Mouse (Mus musculus) limb, embryonic 14.5 days (tissue): Measurements from ENCODE around the gene Trpm8. TPM values are rescaled to one million over a fixed set of nuclear protein-coding genes. Genes with fewer than 3 reads are reported as not detected.

Experiments used
- ATAC-seq: fragments of 200-750 bp; cut with Nextera tagmentation; 2 replicates; pipeline ENCODE4 v1.8.0; 2017; ENCODE audit warnings: low read depth, moderate number of reproducible peaks, moderate TSS enrichment; ENCODE audit not compliant: low FRiP score
- DNase-seq: peaks from one replicate; pipeline ENCODE4 v3.0.0-alpha.2; 2015; ENCODE audit warnings: low spot score
- H3K27ac ChIP-seq: fragments of 300-500 bp; sonication (generic); replicated peaks from 2 replicates; pipeline ENCODE4 v1.5.1; 2014; ENCODE audit warnings: low read depth, mild to moderate bottlenecking, low read length, moderate library complexity, mixed read lengths
- H3K27me3 ChIP-seq: fragments of 300-500 bp; sonication (generic); 2 replicates; pipeline ENCODE4 v1.6.1; 2014; ENCODE audit warnings: low read length, mixed read lengths; ENCODE audit not compliant: control insufficient read depth, insufficient read depth
- H3K36me3 ChIP-seq: fragments of 300-500 bp; sonication (generic); 2 replicates; pipeline ENCODE4 v1.6.1; 2014; ENCODE audit warnings: mild to moderate bottlenecking, low read length, moderate library complexity, mixed read lengths; ENCODE audit not compliant: control insufficient read depth, insufficient read depth
- H3K4me1 ChIP-seq: fragments of 300-500 bp; sonication (generic); 2 replicates; pipeline ENCODE4 v1.6.1; 2014; ENCODE audit warnings: antibody characterized with exemption, low read length, mixed read lengths; ENCODE audit not compliant: control insufficient read depth, insufficient read depth
- H3K4me2 ChIP-seq: fragments of 300-500 bp; sonication (generic); replicated peaks from 2 replicates; pipeline ENCODE4 v1.6.1; 2014; ENCODE audit warnings: low read depth, mild to moderate bottlenecking, low read length, moderate library complexity; ENCODE audit not compliant: severe bottlenecking
- H3K4me3 ChIP-seq: fragments of 300-500 bp; sonication (generic); replicated peaks from 2 replicates; pipeline ENCODE4 v1.5.1; 2014; ENCODE audit warnings: low read length
- H3K9ac ChIP-seq: fragments of 300-500 bp; sonication (generic); 2 replicates; pipeline ENCODE4 v1.6.1; 2014; ENCODE audit warnings: mild to moderate bottlenecking, low read depth, low read length, moderate library complexity; ENCODE audit not compliant: severe bottlenecking
- H3K9me3 ChIP-seq: fragments of 300-500 bp; sonication (generic); 2 replicates; pipeline ENCODE4 v1.6.1; 2016; ENCODE audit warnings: low read length; ENCODE audit not compliant: control insufficient read depth
- POLR2A ChIP-seq: fragments of 200-500 bp; IDR thresholded peaks from 2 replicates; pipeline ENCODE4 v1.8.0; 2012; ENCODE audit warnings: inconsistent platforms, mild to moderate bottlenecking, moderate library complexity, borderline replicate concordance; ENCODE audit not compliant: insufficient read depth, insufficient read length; ENCODE audit errors: extremely low read depth
- WGBS: fragments of 180-500 bp; shearing (Covaris S2); extraction: QIAGEN DNeasy Blood & Tissue Kit; methylation state at CpG from one replicate; pipeline ENCODE4 v1.1.7; 2014; 5-methylcytosine and 5-hydroxymethylcytosine counted together
- polyA plus RNA-seq, 2 experiments: library from polyadenylated mRNA; depleted of rRNA in 1 of 2; stranded (reverse) in 1 of 2; unstranded in 1 of 2; fragments of >200 nt; fragmentation: Nextera tagmentation in 1 of 2; extraction: Ambion mirVana in 1 of 2; gene quantifications; 2 replicates each; pipeline versions ENCODE4 v1.2.1 to v1.2.3; 2012 to 2014

Gene Trpm8
- polyA plus RNA-seq, 2 experiments: not detected

DNA sequence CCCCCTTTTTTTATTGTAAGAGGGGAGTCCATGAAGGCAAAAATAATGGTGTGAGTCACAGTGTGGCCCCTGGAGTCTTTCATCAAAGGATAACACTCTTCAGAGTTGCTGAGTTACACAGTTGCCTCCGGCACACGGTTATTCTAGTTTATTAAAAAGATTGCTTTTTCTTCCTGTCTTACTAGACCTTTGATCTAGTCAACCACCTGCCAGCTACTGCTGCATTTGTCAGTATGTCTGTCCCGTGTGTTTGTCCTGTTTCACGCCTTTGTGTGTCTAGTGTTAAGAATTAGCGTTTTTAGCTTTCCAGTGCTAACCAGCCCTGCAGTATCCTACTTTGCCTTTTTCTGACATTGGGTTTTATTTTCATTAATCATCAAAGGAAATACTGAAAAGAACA, 8.2 kb downstream of the Trpm8 start:
- Histone ChIP-seq H3K9ac (no peak overlapping the region), H3K9me3 (peaks cover 66% of the 10 kb centered on the region), H3K4me3 (no peak overlapping the region), H3K27ac (no peak overlapping the region), H3K27me3 (no peaks in the 10 kb centered on the region), H3K36me3 (no peaks in the 10 kb centered on the region), H3K4me2 (no peak overlapping the region), H3K4me1 (no peaks in the 10 kb centered on the region)
- no peak for DNase-seq
- ATAC-seq: no peak
- no peak for TF ChIP-seq POLR2A
- 69% methylated on average over 5 of the region's 5 CpGs for WGBS

DNA sequence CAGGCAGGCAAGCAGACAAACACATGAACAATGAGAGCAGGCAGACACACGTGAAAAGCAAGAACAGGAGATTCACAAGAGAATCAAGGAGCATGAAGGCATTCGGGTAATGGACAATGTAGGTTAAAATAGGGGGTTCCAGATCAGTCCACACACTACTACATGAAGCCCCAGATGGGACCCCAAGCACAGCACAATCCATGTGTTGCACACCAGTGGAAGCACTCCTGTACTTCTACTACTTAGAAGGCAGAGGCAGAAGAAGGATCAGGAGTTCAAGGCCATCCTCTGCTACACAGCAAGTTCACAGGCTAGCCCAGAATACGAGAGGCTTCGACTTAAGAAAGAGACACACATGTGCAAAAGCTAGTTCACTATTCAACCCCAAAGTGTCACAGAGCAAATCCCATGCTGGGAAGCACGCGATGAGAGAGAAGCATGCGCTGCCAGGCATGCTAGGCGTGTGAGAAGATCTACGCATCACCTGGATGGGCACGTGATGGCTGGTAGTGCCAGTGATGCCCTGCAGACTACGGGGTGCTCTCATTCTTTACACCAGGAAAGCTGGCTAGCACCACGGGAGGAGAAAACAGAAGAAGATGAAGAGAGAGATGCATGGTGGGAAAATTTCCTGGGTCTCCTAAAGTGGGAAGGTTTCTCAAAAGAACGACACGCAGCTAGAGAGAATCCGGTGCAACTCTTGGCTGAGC, 8.8 kb downstream of the Trpm8 start:
- ATAC-seq (no peak), DNase-seq (no peak)
- 82% methylated on average over 15 of the region's 15 CpGs for WGBS
- peaks cover 69% of the 10 kb centered on the region for H3K9me3 ChIP-seq
- H3K4me2 ChIP-seq: no peak overlapping the region
- no peak overlapping the region for H3K4me3 ChIP-seq
- TF ChIP-seq POLR2A: no peak
- no peak overlapping the region for H3K9ac ChIP-seq
- no peaks in the 10 kb centered on the region for H3K36me3 ChIP-seq
- no peaks in the 10 kb centered on the region for H3K4me1 ChIP-seq
- no peak overlapping the region for H3K27ac ChIP-seq
- H3K27me3 ChIP-seq: no peaks in the 10 kb centered on the region

DNA sequence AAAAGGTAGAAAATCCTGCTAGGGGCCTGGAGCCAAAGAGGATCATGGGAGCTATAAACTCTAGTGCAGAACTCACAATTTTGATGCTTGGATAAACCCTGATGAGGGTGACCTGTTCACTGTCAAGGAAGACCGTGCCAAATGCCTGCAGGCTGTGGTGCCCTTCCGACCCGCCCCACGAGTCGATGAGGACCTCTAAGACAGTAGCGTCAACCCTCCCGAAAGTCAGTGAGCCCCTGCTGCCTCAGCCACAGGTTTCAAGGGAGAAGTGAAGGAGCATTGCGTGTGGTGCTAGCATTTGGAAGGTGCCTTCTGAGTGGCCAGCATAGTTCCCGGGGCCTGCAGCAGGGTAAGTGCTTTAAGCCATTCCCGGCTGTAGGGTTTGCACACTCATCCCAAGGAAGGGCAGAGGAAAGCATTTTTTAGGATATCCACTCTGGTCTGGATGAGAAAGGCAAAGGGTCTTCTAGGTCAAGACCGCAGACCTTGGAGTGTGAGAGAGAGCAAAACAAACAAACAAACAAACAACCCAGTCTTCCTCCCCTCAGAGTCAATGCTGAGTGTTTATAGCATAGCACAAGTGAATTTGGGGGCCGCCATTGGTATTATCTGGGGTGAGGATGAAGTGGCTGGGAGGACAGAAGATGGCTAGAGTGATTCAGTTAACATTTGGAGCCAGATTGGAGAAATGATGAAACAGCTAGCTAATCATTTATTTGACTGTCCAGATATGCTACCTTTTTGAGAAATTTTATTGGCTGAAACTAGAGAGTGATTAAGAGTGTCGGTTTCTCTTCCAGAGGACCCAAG, 9.6 kb downstream of the Trpm8 start:
- TF ChIP-seq POLR2A: no peak
- Histone ChIP-seq H3K9ac (no peak overlapping the region), H3K4me3 (no peak overlapping the region), H3K36me3 (no peaks in the 10 kb centered on the region), H3K9me3 (peaks cover 77% of the 10 kb centered on the region), H3K27ac (no peak overlapping the region), H3K4me1 (no peaks in the 10 kb centered on the region), H3K27me3 (no peaks in the 10 kb centered on the region), H3K4me2 (no peak overlapping the region)
- no peak for ATAC-seq
- DNase-seq: no peak
- WGBS: 74% methylated on average over 13 of the region's 13 CpGs

DNA sequence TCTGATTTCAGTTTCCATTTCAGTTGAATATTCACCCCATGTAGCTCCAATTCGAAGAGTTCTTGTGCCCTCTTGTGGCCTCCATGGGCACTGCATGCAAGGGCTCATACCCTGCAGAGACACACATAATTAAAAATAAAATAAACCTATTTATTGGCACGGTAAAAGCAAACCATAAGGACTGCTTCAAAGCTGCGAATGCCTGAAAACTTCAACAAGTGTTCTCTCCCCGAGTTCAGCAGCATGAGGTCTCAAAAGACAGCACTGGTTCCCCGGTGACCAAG, 10.2 kb downstream of the Trpm8 start:
- no peak overlapping the region for H3K9ac ChIP-seq
- ATAC-seq (no peak), DNase-seq (no peak)
- H3K9me3 ChIP-seq: peaks cover 79% of the 10 kb centered on the region
- no peak overlapping the region for H3K4me2 ChIP-seq
- no peaks in the 10 kb centered on the region for H3K36me3 ChIP-seq
- no peaks in the 10 kb centered on the region for H3K4me1 ChIP-seq
- TF ChIP-seq POLR2A: no peak
- no peak overlapping the region for H3K4me3 ChIP-seq
- no peak overlapping the region for H3K27ac ChIP-seq
- H3K27me3 ChIP-seq: no peaks in the 10 kb centered on the region
- WGBS: 32% methylated on average over 5 of the region's 5 CpGs

DNA sequence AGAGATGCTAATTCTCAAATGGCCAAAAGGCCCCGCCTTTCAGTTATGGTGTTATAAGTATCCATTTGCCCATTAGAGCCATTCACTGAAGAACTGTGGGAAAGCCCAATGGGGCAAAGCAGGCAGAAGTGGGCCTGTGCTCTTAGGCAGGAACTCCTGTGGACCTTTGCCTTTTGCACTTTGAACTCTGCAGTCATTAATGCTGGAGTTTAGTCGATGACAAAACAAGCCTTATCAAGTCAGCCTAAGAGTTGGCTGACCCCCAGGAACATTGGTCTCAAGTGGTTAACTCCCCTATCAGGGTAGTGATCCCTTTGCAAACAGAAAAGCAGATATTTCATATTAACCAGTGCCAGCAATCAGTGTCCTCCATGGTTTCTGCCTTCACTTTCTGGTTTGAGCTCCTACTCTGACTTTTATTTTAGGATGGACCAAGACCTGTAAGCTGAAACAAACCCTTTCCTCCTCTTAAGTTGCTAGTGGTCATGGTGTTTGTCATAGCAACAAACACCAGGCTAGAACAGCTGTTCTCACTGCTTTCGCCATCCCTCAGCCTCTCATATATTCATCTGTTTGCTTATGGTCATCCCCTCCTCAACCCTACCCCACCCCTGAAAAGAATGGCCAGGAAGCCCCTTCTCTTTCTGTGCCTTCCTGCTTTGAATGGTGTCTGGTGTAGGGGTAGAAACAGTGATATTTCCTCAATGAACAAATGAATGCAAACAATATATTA, 10.8 kb downstream of the Trpm8 start:
- no peak for ATAC-seq
- DNase-seq: no peak
- H3K36me3 ChIP-seq: no peaks in the 10 kb centered on the region
- 44% methylated on average over 3 of the region's 3 CpGs for WGBS
- TF ChIP-seq POLR2A: no peak
- H3K4me1 ChIP-seq: no peaks in the 10 kb centered on the region
- no peak overlapping the region for H3K27ac ChIP-seq
- no peak overlapping the region for H3K4me2 ChIP-seq
- peaks cover 73% of the 10 kb centered on the region for H3K9me3 ChIP-seq
- H3K9ac ChIP-seq: no peak overlapping the region
- no peak overlapping the region for H3K4me3 ChIP-seq
- H3K27me3 ChIP-seq: no peaks in the 10 kb centered on the region
